Mouse (Mus musculus): Measurements from ENCODE around the gene Mllt6.

Gene Mllt6

GRCm38 (mm10) chr11:97669268-97669667 lies 6.1 kb downstream of the Mllt6 start:
- no peak for DNase-seq (ENCODE audit: low spot score)

GRCm38 (mm10) chr11:97669829-97670228 lies 6.6 kb downstream of the Mllt6 start:
- DNase-seq (ENCODE audit: low spot score) = peak; percentile 51

- no peak for DNase-seq (ENCODE audit: low spot score)
Observed at GRCm38 (mm10) chr11:97670234-97671176, 7.3 kb downstream of the Mllt6 start.

GRCm38 (mm10) chr11:97671177-97671527 lies 7.9 kb downstream of the Mllt6 start:
- no peak for DNase-seq (ENCODE audit: low spot score)

GRCm38 (mm10) chr11:97673148-97673547 lies 9.9 kb downstream of the Mllt6 start:
- no peak for DNase-seq (ENCODE audit: low spot score)

GRCm38 (mm10) chr11:97676050-97676754 lies 13.0 kb downstream of the Mllt6 start:
- DNase-seq (ENCODE audit: low spot score) = no peak

GRCm38 (mm10) chr11:97677381-97677780 lies 14.2 kb downstream of the Mllt6 start:
- peak; percentile 48 for DNase-seq (ENCODE audit: low spot score)

- no peak for DNase-seq (ENCODE audit: low spot score)
Observed at GRCm38 (mm10) chr11:97677842-97678241, 14.6 kb downstream of the Mllt6 start.

GRCm38 (mm10) chr11:97678301-97678700 lies 15.1 kb downstream of the Mllt6 start:
- DNase-seq (ENCODE audit: low spot score) = no peak

GRCm38 (mm10) chr11:97680430-97680829 lies 17.2 kb downstream of the Mllt6 start:
- DNase-seq (ENCODE audit: low spot score) = peak; percentile 91

- DNase-seq (ENCODE audit: low spot score) = no peak
Observed at GRCm38 (mm10) chr11:97682504-97683055, 19.4 kb downstream of the Mllt6 start.

GRCm38 (mm10) chr11:97684063-97684680 lies 21.0 kb downstream of the Mllt6 start:
- DNase-seq (ENCODE audit: low spot score) = no peak

GRCm38 (mm10) chr11:97684766-97685165 lies 21.6 kb downstream of the Mllt6 start:
- no peak for DNase-seq (ENCODE audit: low spot score)

- peak; percentile 91 for DNase-seq (ENCODE audit: low spot score)
Observed at GRCm38 (mm10) chr11:97685613-97686321, 22.6 kb downstream of the Mllt6 start, which contains the start of gene Cisd3. Gene Cisd3, plus strand, starts transcription at chr11:97685826.

GRCm38 (mm10) chr11:97686322-97686908 lies 23.2 kb downstream of the Mllt6 start:
- DNase-seq (ENCODE audit: low spot score) = no peak

GRCm38 (mm10) chr11:97687061-97687460 lies 23.8 kb downstream of the Mllt6 start:
- DNase-seq (ENCODE audit: low spot score) = no peak

GRCm38 (mm10) chr11:97689861-97690260 lies 26.6 kb downstream of the Mllt6 start:
- no peak for DNase-seq (ENCODE audit: low spot score)

GRCm38 (mm10) chr11:97694435-97694834 lies 31.2 kb downstream of the Mllt6 start:
- DNase-seq (ENCODE audit: low spot score) = no peak

- DNase-seq (ENCODE audit: low spot score) = peak; percentile 81
Observed at GRCm38 (mm10) chr11:97694921-97695711, 31.9 kb downstream of the Mllt6 start.

GRCm38 (mm10) chr11:97695712-97696401 lies 32.6 kb downstream of the Mllt6 start:
- DNase-seq (ENCODE audit: low spot score) = no peak

All from MN1 (cell line).